Mouse (Mus musculus): ENCODE measurements at regions not wholly inside any gene's neighbourhood (a gene's known extent, or its start where the extent isn't known, plus 50 kb on each side); places are given as distances from the start of the nearest gene placed in this dataset.
A peak's percentile ranks its signal among the peaks of the same experiment; 100 is the strongest.

DNA sequence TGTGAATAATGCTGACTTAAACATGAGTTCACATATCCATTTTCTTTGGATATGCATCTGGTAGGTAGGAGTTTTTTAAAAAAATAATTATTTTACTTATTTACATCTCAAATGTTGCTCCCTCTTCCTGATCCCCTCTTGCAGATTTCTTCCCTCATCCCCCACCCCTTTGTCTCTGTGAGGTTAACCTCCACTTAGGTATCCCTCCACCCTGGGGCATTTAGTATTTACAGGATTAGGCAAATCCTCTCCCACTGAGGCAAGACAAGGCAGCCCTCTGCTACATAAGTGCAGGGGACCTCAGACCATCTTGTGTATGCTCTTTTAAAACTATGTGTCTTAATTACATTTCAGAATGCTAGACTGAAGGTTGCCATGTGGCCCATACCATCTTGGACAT lies 155.2 kb upstream of the Shcbp1 start:
- DNase-seq = no peak

DNA sequence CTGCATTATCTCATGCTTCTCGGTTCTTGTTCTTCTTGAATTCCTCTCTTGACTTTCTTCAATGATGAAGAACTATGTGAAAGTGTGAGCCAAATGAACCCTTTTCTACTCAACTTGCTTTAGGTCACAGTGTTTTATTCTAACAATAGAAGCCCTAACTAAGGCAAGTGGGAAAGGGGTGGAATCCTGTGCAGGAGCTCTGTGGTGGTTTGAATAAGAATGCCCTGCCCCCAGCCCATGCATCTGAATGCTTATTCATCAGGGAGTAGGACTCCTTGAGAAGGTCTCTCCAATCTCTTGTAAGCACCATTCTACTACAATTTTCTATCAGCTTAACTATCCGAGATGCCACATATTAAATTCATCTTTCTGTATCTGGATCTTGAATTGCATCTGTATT lies 154.7 kb upstream of the Shcbp1 start:
- no peak for DNase-seq

- peak in 1 of 2 experiments; percentile 3 for DNase-seq
Observed at GRCm38 (mm10) chr8:4916447-4916846, 137.1 kb upstream of the Shcbp1 start.

DNA sequence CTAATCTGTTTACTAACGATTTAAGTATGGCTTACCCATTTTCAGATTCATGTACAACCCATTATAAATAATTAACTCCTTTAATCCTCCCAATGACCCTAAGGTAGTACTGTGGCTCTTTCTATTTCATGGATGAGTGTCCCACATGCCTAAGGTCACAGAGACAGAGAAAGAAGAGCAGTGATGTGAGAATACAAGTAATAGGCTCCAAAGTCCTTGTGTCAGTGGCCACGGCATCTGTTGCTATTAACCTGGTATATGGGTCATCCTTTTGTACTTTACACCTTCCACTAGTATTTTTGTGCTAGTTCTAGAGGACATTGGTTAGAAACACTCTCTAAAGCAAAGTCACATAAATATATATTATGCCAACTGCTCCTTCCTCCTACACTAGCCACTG lies 115.7 kb upstream of the Shcbp1 start:
- DNase-seq = no peak

DNA sequence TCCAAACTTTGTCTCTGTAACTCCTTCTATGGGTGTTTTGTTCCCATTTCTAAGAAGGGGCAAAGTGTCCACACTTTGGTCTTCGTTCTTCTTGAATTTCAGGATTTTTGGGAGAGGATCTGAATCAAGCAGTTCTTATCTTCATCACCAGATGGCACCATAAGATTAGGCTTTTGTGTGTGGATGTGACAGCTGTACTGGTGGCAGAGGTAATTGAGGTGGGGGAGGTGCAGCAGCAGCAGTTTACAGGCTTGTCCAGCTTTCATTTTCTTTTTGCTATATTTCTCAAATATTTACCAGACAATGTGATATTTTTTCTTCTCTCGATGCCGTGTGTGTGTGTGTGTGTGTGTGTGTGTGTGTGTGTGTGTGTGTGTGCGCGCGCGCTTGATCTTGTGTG lies 89.4 kb upstream of the Shcbp1 start:
- DNase-seq = peak; percentile 3 to 7

- no peak for DNase-seq
Observed at GRCm38 (mm10) chr8:4839087-4839486, 59.7 kb upstream of the Shcbp1 start.

- DNase-seq = no peak
Observed at GRCm38 (mm10) chr8:4838527-4838926, 59.2 kb upstream of the Shcbp1 start.

DNA sequence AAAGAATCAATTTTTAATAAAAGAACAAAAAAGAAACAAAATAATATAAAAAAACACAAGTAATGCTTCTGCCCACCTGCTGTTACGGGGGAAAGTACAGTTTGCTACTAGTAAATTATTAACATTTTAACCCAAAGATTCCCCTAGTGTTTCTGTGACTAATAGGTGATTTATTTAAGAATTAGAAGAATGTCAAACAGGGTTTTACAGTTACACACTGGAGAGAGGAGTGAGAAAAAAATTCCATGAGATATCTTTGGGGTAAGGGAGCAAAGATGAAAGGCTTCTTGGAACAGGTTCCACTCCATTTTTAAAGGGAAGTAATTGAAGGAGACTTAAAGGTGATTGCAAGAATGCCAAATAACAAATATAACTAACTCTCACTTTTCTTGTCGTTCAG lies 58.4 kb upstream of the Shcbp1 start:
- no peak for DNase-seq

- no peak for DNase-seq
Observed at GRCm38 (mm10) chr8:4836651-4837050, 57.3 kb upstream of the Shcbp1 start.

Measured in layer of hippocampus, postnatal 36 days (tissue).